Comparison of ENCODE assay signal across 8 mouse cellular contexts in the genomic region with DNA sequence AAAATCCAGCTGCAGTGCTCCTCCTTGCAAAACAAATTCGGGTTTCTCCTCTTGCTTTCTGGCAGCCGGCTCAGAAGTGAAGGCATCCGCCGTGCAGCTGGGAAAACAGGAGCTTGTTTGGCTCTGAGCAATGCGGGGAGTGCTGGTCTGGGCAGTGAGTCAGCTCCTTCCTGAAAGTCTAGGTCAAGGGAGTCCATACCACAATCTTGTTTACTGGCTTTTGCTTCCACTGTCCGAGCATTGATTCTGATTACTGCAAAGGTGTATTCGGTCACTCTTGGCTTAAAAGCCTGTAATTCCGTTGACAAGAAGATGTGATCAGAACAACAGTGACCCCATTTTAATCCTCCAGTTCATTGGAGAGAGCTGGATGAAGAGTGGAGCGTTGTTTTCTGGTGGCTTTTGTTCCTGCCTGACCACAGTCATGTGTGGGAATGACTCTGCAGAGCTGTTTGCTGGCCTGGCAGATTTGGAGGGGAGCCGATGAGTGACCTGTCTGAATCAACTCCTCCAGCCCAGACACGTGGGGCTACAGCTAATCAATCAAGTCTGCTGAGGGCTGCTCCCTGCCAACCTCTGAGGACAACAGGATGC.
DNase-seq lines count a peak whose midpoint lies in the region; ATAC-seq lines count a peak whose summit lies in the region.

No protein-coding gene starts in this region.

- ATAC-seq in liver, embryonic 12.5 days: peak; percentile 62

- H3K4me3 ChIP-seq in liver, embryonic 12.5 days: no peak overlapping the region

- H3K4me2 ChIP-seq in liver, embryonic 12.5 days: no peak overlapping the region

- intact Hi-C loops in gastrocnemius, postnatal 36 days (cut with DNase I): loop anchor here (5.0 kb wide), 3 partner anchors 35 to 65 kb away; partner anchors contain the start of gene Gadd45a

- no peaks in the 10 kb centered on the region for H3K9me3 ChIP-seq in liver, embryonic 12.5 days (replicated peaks)

- H3K9ac ChIP-seq in liver, embryonic 12.5 days: no peak overlapping the region

- WGBS in liver, embryonic 12.5 days (ENCODE audit: insufficient replicate concordance): 25% methylated on average over 11 of the region's 11 CpGs

- peak; percentile 42 for DNase-seq in embryo, embryonic 10 days (ENCODE audit: low spot score)
- DNase-seq in embryo, embryonic 10.5 days (ENCODE audit: low spot score): no peak
- peak; percentile 88 for DNase-seq in adrenal gland, postnatal 14 days
- DNase-seq in gastrocnemius, postnatal 36 days: peak; percentile 56 to 76
- peak; percentile 64 to 73 for DNase-seq in kidney, adult 8-10 months
- peak; percentile 55 for DNase-seq in ovary, postnatal 14 days (ENCODE audit: low spot score)
- no peak for DNase-seq in thymus, postnatal 36 days

- H3K4me1 ChIP-seq in liver, embryonic 12.5 days: peaks cover 6% of the 10 kb centered on the region; the same call in 1 of the 2 replicates

- 0 out of 2 replicates have a peak, but pooled peaks cover 5% of the 10 kb centered on the region for H3K27me3 ChIP-seq in liver, embryonic 12.5 days (replicated peaks)

- H3K36me3 ChIP-seq in liver, embryonic 12.5 days: no peaks in the 10 kb centered on the region

- no peak overlapping the region for H3K27ac ChIP-seq in liver, embryonic 12.5 days

Comparison
In these comparisons a context has a peak if more than half of its experiments do, and no peak if none do; other contexts are left out.
1. DNase-seq: peak in embryo, embryonic 10 days (single experiment), adrenal gland, postnatal 14 days (single experiment), gastrocnemius, postnatal 36 days (2 of 2), kidney, adult 8-10 months (2 of 2) and ovary, postnatal 14 days (single experiment); none in embryo, embryonic 10.5 days (single experiment) and thymus, postnatal 36 days (0 of 2).